Mouse (Mus musculus) thymus, adult 2 months (tissue): ENCODE results near the gene Ice2.

Source experiments
- CTCF ChIP-seq: fragments of 200-500 bp; IDR thresholded peaks from 2 replicates; pipeline ENCODE4 v1.5.1; 2012; ENCODE audit warnings: mild to moderate bottlenecking, control low read depth, low read length, moderate library complexity, borderline replicate concordance; ENCODE audit not compliant: control insufficient read depth, poor library complexity, insufficient read depth; ENCODE audit errors: extremely low read depth
- POLR2A ChIP-seq: fragments of 200-500 bp; IDR thresholded peaks from 2 replicates; pipeline ENCODE4 v1.6.1; 2012; ENCODE audit warnings: mild to moderate bottlenecking, low read length, control low read depth, moderate library complexity; ENCODE audit not compliant: control insufficient read depth, poor library complexity, insufficient read depth; ENCODE audit errors: extremely low read depth

- TF ChIP-seq CTCF (no peak), POLR2A (no peak)
Observed at GRCm38 (mm10) chr9:69398453-69398850, 746 bp downstream of the Ice2 start.
